Mouse (Mus musculus) hindbrain, embryonic 13.5 days (tissue): Measurements from ENCODE around the gene Adamts17. TPM values are rescaled to one million over a fixed set of nuclear protein-coding genes. Genes with fewer than 3 reads are reported as not detected.

Source experiments
- ATAC-seq: fragments of 200-750 bp; cut with Nextera tagmentation; 2 replicates; pipeline ENCODE4 v1.8.0; 2017; ENCODE audit warnings: moderate TSS enrichment; ENCODE audit not compliant: low FRiP score
- H3K27ac ChIP-seq: fragments of 300-500 bp; sonication (generic); 2 replicates; pipeline ENCODE4 v1.5.1; 2015; ENCODE audit warnings: inconsistent platforms, mild to moderate bottlenecking, moderate library complexity
- H3K27me3 ChIP-seq: fragments of 300-500 bp; sonication (generic); 2 replicates; pipeline ENCODE4 v1.6.1; 2015; ENCODE audit warnings: mild to moderate bottlenecking, inconsistent platforms
- H3K36me3 ChIP-seq: fragments of 300-500 bp; sonication (generic); 2 replicates; pipeline ENCODE4 v1.6.1; 2015; ENCODE audit warnings: mild to moderate bottlenecking, inconsistent platforms
- H3K4me1 ChIP-seq: fragments of 300-500 bp; sonication (generic); replicated peaks from 2 replicates; pipeline ENCODE4 v1.6.1; 2015; ENCODE audit warnings: inconsistent platforms
- H3K4me2 ChIP-seq: fragments of 300-500 bp; sonication (generic); 2 replicates; pipeline ENCODE4 v1.6.1; 2015; ENCODE audit warnings: inconsistent platforms, mild to moderate bottlenecking, moderate library complexity
- H3K4me3 ChIP-seq: fragments of 300-500 bp; sonication (generic); 2 replicates; pipeline ENCODE4 v1.5.1; 2015; ENCODE audit warnings: mild to moderate bottlenecking, inconsistent platforms
- H3K9ac ChIP-seq: fragments of 300-500 bp; sonication (generic); 2 replicates; pipeline ENCODE4 v1.6.1; 2015; ENCODE audit warnings: mild to moderate bottlenecking, inconsistent platforms
- H3K9me3 ChIP-seq: fragments of 300-500 bp; sonication (generic); 2 replicates; pipeline ENCODE4 v1.6.1; 2016; ENCODE audit warnings: inconsistent platforms
- WGBS: fragments of 180-500 bp; shearing (Covaris S2); methylation state at CpG from one replicate; pipeline ENCODE4 v1.1.7; 2015; 5-methylcytosine and 5-hydroxymethylcytosine counted together
- polyA plus RNA-seq: library from polyadenylated mRNA; unstranded; fragments of >200 nt; fragmentation: Nextera tagmentation; extraction: Ambion mirVana; gene quantifications from 2 replicates; pipeline ENCODE4 v1.2.1, GENCODE M21; 2015

Adamts17 gene
- polyA plus RNA-seq, 1 experiment from 2014 or later = 2.1 TPM

GRCm38 (mm10) chr7:67087759-67088158, 248.2 kb downstream of the Adamts17 start:
- H3K27me3 ChIP-seq = 0 out of 2 replicates have a peak, but pooled peaks cover 2% of the 10 kb centered on the region
- no peaks in the 10 kb centered on the region for H3K9me3 ChIP-seq
- 41% methylated on average over 6 of the region's 6 CpGs for WGBS
- H3K36me3 ChIP-seq = no peaks in the 10 kb centered on the region
- ATAC-seq = 0 out of 2 replicates have a peak, but pooled peaks have one; percentile 39
- no peak overlapping the region for H3K4me3 ChIP-seq
- no peak overlapping the region for H3K4me2 ChIP-seq
- 0 out of 2 replicates have a peak overlapping the region, but pooled peaks have one; percentile 18 for H3K27ac ChIP-seq
- H3K9ac ChIP-seq = no peak overlapping the region
- no peaks in the 10 kb centered on the region for H3K4me1 ChIP-seq

GRCm38 (mm10) chr7:67097096-67097495, 257.6 kb downstream of the Adamts17 start:
- no peaks in the 10 kb centered on the region for H3K27me3 ChIP-seq
- ATAC-seq = no peak
- no peaks in the 10 kb centered on the region for H3K4me1 ChIP-seq
- H3K4me3 ChIP-seq = no peak overlapping the region
- H3K36me3 ChIP-seq = no peaks in the 10 kb centered on the region
- H3K4me2 ChIP-seq = no peak overlapping the region
- no peak overlapping the region for H3K27ac ChIP-seq
- 86% methylated on average over 2 of the region's 2 CpGs for WGBS
- H3K9me3 ChIP-seq = no peaks in the 10 kb centered on the region
- no peak overlapping the region for H3K9ac ChIP-seq

- H3K27ac ChIP-seq = no peak overlapping the region
- no peaks in the 10 kb centered on the region for H3K27me3 ChIP-seq
- H3K4me1 ChIP-seq = no peaks in the 10 kb centered on the region
- H3K9ac ChIP-seq = no peak overlapping the region
- ATAC-seq = no peak
- H3K4me3 ChIP-seq = no peak overlapping the region
- no peaks in the 10 kb centered on the region for H3K9me3 ChIP-seq
- 89% methylated on average over 3 of the region's 3 CpGs for WGBS
- H3K36me3 ChIP-seq = no peaks in the 10 kb centered on the region
- H3K4me2 ChIP-seq = no peak overlapping the region
These were observed 262.0 kb downstream of the Adamts17 start for GRCm38 (mm10) chr7:67101418-67101973.

- H3K4me1 ChIP-seq = peaks cover 25% of the 10 kb centered on the region
- WGBS = 67% methylated on average over 12 of the region's 12 CpGs
- no peak overlapping the region for H3K4me2 ChIP-seq
- H3K9ac ChIP-seq = no peak overlapping the region
- no peaks in the 10 kb centered on the region for H3K9me3 ChIP-seq
- no peak overlapping the region for H3K4me3 ChIP-seq
- H3K27ac ChIP-seq = peak overlapping the region; percentile 67
- H3K36me3 ChIP-seq = no peaks in the 10 kb centered on the region
- peak; percentile 79 for ATAC-seq
- H3K27me3 ChIP-seq = no peaks in the 10 kb centered on the region
These were observed 271.1 kb downstream of the Adamts17 start for GRCm38 (mm10) chr7:67110551-67111159.

GRCm38 (mm10) chr7:67112495-67113216, 273.1 kb downstream of the Adamts17 start:
- WGBS = 73% methylated on average over 14 of the region's 14 CpGs
- H3K27me3 ChIP-seq = no peaks in the 10 kb centered on the region
- no peaks in the 10 kb centered on the region for H3K9me3 ChIP-seq
- no peaks in the 10 kb centered on the region for H3K36me3 ChIP-seq
- H3K9ac ChIP-seq = no peak overlapping the region
- H3K27ac ChIP-seq = 0 out of 2 replicates have a peak overlapping the region, but pooled peaks have one; percentile 15
- H3K4me1 ChIP-seq = peaks cover 25% of the 10 kb centered on the region
- H3K4me3 ChIP-seq = no peak overlapping the region
- H3K4me2 ChIP-seq = no peak overlapping the region
- no peak for ATAC-seq

GRCm38 (mm10) chr7:67114056-67114455, 274.5 kb downstream of the Adamts17 start:
- H3K4me2 ChIP-seq = no peak overlapping the region
- H3K36me3 ChIP-seq = no peaks in the 10 kb centered on the region
- H3K4me1 ChIP-seq = peaks cover 25% of the 10 kb centered on the region
- H3K27me3 ChIP-seq = no peaks in the 10 kb centered on the region
- WGBS = 96% methylated on average over 3 of the region's 3 CpGs
- no peak overlapping the region for H3K4me3 ChIP-seq
- H3K9ac ChIP-seq = no peak overlapping the region
- no peak for ATAC-seq
- no peak overlapping the region for H3K27ac ChIP-seq
- no peaks in the 10 kb centered on the region for H3K9me3 ChIP-seq

GRCm38 (mm10) chr7:67115056-67115455, 275.5 kb downstream of the Adamts17 start:
- Histone ChIP-seq H3K9me3 (no peaks in the 10 kb centered on the region), H3K4me3 (no peak overlapping the region), H3K9ac (no peak overlapping the region), H3K4me2 (no peak overlapping the region), H3K27me3 (no peaks in the 10 kb centered on the region), H3K36me3 (no peaks in the 10 kb centered on the region), H3K4me1 (peaks cover 17% of the 10 kb centered on the region), H3K27ac (no peak overlapping the region)
- ATAC-seq = no peak
- 92% methylated on average over 3 of the region's 3 CpGs for WGBS

- H3K4me1 ChIP-seq = no peaks in the 10 kb centered on the region
- no peaks in the 10 kb centered on the region for H3K27me3 ChIP-seq
- H3K36me3 ChIP-seq = no peaks in the 10 kb centered on the region
- H3K4me2 ChIP-seq = no peak overlapping the region
- no peak overlapping the region for H3K27ac ChIP-seq
- ATAC-seq = no peak
- no peaks in the 10 kb centered on the region for H3K9me3 ChIP-seq
- 70% methylated on average over 2 of the region's 2 CpGs for WGBS
- H3K4me3 ChIP-seq = no peak overlapping the region
- H3K9ac ChIP-seq = no peak overlapping the region
These were observed 295.6 kb downstream of the Adamts17 start for GRCm38 (mm10) chr7:67135140-67135539.

GRCm38 (mm10) chr7:67142347-67143015, 302.9 kb downstream of the Adamts17 start:
- 0 out of 2 replicates have a peak overlapping the region, but pooled peaks have one; percentile 24 for H3K27ac ChIP-seq
- H3K4me2 ChIP-seq = 0 out of 2 replicates have a peak overlapping the region, but pooled peaks have one; percentile 6
- 33% methylated on average over 11 of the region's 11 CpGs for WGBS
- H3K9ac ChIP-seq = no peak overlapping the region
- H3K4me3 ChIP-seq = no peak overlapping the region
- no peak for ATAC-seq
- H3K9me3 ChIP-seq = no peaks in the 10 kb centered on the region
- H3K36me3 ChIP-seq = no peaks in the 10 kb centered on the region
- peaks cover 17% of the 10 kb centered on the region for H3K4me1 ChIP-seq
- H3K27me3 ChIP-seq = no peaks in the 10 kb centered on the region

- no peak overlapping the region for H3K4me2 ChIP-seq
- whole genome bisulfite sequencing = 76% methylated on average over 7 of the region's 7 CpGs
These were observed 306.2 kb downstream of the Adamts17 start for GRCm38 (mm10) chr7:67145748-67146147.

GRCm38 (mm10) chr7:67146151-67146550, 306.6 kb downstream of the Adamts17 start:
- H3K4me1 ChIP-seq = peaks cover 17% of the 10 kb centered on the region
- H3K4me2 ChIP-seq = no peak overlapping the region
- H3K27ac ChIP-seq = no peak overlapping the region
- H3K4me3 ChIP-seq = no peak overlapping the region
- H3K36me3 ChIP-seq = no peaks in the 10 kb centered on the region
- no peaks in the 10 kb centered on the region for H3K9me3 ChIP-seq
- ATAC-seq = no peak
- 87% methylated on average over 6 of the region's 6 CpGs for WGBS
- H3K9ac ChIP-seq = no peak overlapping the region
- H3K27me3 ChIP-seq = no peaks in the 10 kb centered on the region

More at GRCm38 (mm10) chr7:67145748-67146147, 306.2 kb downstream of the Adamts17 start:
- Histone ChIP-seq H3K4me3 (no peak overlapping the region), H3K4me1 (peaks cover 17% of the 10 kb centered on the region), H3K9me3 (no peaks in the 10 kb centered on the region), H3K27me3 (no peaks in the 10 kb centered on the region), H3K36me3 (no peaks in the 10 kb centered on the region), H3K27ac (no peak overlapping the region), H3K9ac (no peak overlapping the region)
- ATAC-seq = no peak

GRCm38 (mm10) chr7:67149707-67150106, 310.2 kb downstream of the Adamts17 start:
- no peak for ATAC-seq
- Histone ChIP-seq H3K4me3 (no peak overlapping the region), H3K4me1 (peaks cover 6% of the 10 kb centered on the region; the same call in 1 of the 2 replicates), H3K27ac (no peak overlapping the region), H3K4me2 (no peak overlapping the region), H3K36me3 (no peaks in the 10 kb centered on the region), H3K9ac (no peak overlapping the region), H3K27me3 (no peaks in the 10 kb centered on the region), H3K9me3 (no peaks in the 10 kb centered on the region)
- WGBS = 97% methylated on average over 16 of the region's 16 CpGs
